Mouse (Mus musculus) forebrain, embryonic 15.5 days (tissue): ENCODE measurements around the gene Cdc42bpg. TPM values are rescaled to one million over a fixed set of nuclear protein-coding genes. Genes with fewer than 3 reads are reported as not detected.

Experiments used
- ATAC-seq: fragments of 200-750 bp; cut with Nextera tagmentation; replicated peaks from 2 replicates; pipeline ENCODE4 v1.8.0; 2017; ENCODE audit warnings: mild to moderate bottlenecking, moderate TSS enrichment, moderate library complexity
- H3K27ac ChIP-seq: fragments of 300-500 bp; sonication (generic); replicated peaks from 2 replicates; pipeline ENCODE4 v1.5.1; 2015; ENCODE audit warnings: mild to moderate bottlenecking, inconsistent platforms
- H3K27me3 ChIP-seq: fragments of 300-500 bp; sonication (generic); 2 replicates; pipeline ENCODE4 v1.6.1; 2015; ENCODE audit warnings: inconsistent platforms
- H3K36me3 ChIP-seq: fragments of 300-500 bp; sonication (generic); 2 replicates; pipeline ENCODE4 v1.6.1; 2015; ENCODE audit warnings: mild to moderate bottlenecking, inconsistent platforms
- H3K4me1 ChIP-seq: fragments of 300-500 bp; sonication (generic); 2 replicates; pipeline ENCODE4 v1.6.1; 2015; ENCODE audit warnings: inconsistent platforms
- H3K4me2 ChIP-seq: fragments of 300-500 bp; sonication (generic); replicated peaks from 2 replicates; pipeline ENCODE4 v1.6.1; 2015; ENCODE audit warnings: mild to moderate bottlenecking, inconsistent platforms
- H3K4me3 ChIP-seq: fragments of 300-500 bp; sonication (generic); 2 replicates; pipeline ENCODE4 v1.5.1; 2015; ENCODE audit warnings: mild to moderate bottlenecking, inconsistent platforms
- H3K9ac ChIP-seq: fragments of 300-500 bp; sonication (generic); replicated peaks from 2 replicates; pipeline ENCODE4 v1.6.1; 2015; ENCODE audit warnings: mild to moderate bottlenecking, inconsistent platforms
- H3K9me3 ChIP-seq: fragments of 300-500 bp; sonication (generic); 2 replicates; pipeline ENCODE4 v1.6.1; 2016; ENCODE audit warnings: inconsistent platforms
- WGBS: fragments of 180-500 bp; shearing (Covaris S2); methylation state at CpG from one replicate; pipeline ENCODE4 v1.1.7; 2015; ENCODE audit warnings: mixed read lengths; 5-methylcytosine and 5-hydroxymethylcytosine counted together
- polyA plus RNA-seq: library from polyadenylated mRNA; unstranded; fragments of >200 nt; fragmentation: Nextera tagmentation; extraction: Ambion mirVana; gene quantifications from 2 replicates; pipeline ENCODE4 v1.2.1, GENCODE M21; 2015

The Cdc42bpg gene
- polyA plus RNA-seq, 1 experiment from 2014 or later = 0.67 TPM

DNA sequence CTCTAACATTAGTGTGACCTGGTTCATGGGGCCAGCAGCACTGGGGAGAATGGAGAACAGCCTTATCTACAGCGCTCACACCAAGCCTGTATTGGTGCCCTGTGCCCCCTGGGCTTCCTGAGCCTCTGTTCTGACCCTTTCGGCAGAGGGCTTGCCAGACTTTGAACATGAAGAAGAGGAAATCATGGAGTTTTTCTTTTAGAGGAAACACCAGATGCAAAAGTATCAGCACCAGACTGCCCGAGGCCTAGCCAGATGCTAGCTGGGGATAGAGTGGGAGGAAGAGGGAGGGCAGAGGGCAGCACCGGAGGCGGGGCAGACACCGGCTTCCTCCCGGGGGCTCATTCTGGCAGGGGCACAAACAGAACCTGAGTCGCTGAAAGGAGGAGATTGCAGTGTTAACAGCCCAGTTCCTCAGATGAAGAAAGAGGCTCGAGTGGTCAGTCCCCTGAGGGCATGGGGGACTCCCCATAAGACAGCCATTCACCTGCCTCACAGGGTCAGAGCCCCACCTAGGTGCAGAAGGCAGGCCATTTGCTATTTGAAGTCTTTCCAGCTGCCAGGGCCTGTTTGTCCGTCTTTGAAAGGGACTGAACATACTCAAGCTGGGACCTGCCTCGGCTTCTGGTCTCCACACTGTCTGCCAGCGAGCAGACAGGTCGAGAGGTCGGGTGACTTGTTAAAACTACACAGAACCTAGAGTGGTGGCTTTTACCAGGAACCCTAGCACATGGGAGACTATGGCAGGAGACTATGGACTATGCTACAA lies 43.1 kb downstream of the Cdc42bpg start:
- 62% methylated on average over 14 of the region's 14 CpGs for WGBS
- Histone ChIP-seq H3K27me3 (no peaks in the 10 kb centered on the region), H3K9ac (no peak overlapping the region), H3K27ac (no peak overlapping the region), H3K36me3 (peaks cover 49% of the 10 kb centered on the region), H3K4me1 (no peaks in the 10 kb centered on the region), H3K4me2 (no peak overlapping the region), H3K4me3 (no peak overlapping the region), H3K9me3 (no peaks in the 10 kb centered on the region)
- ATAC-seq = no peak

DNA sequence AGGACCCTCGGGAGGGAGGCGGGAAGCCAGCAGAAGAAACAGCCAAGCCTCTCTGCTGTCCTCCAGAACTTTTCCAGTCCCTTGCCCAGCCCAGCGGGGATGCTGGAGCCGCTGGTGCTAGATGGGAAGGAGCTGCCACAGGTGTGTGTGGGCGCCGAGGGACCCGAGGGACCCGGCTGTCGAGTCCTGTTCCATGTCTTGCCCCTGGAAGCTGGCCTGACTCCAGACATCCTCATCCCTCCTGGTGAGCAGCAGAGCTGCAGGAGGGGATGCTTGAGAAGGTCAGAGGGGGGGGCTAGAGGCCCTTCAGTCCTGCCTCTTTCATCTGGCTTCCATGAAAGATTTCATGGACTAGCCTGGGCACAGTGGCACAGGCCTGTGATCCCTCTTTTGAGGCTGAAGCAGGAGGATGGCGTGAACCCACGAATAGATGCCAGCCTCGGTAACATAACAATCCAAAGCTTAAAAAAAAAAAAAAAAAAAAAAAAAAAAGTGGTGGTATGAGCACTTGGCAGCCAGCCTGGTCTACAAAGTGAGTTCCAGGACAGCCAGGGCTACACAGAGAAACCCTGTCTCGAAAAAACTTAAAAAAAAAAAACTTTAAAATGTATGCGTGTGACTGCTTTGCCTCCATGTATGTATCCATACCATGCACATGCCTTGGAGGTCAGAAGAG lies 45.3 kb downstream of the Cdc42bpg start:
- ATAC-seq = no peak
- 58% methylated on average over 14 of the region's 14 CpGs for WGBS
- no peaks in the 10 kb centered on the region for H3K9me3 ChIP-seq

DNA sequence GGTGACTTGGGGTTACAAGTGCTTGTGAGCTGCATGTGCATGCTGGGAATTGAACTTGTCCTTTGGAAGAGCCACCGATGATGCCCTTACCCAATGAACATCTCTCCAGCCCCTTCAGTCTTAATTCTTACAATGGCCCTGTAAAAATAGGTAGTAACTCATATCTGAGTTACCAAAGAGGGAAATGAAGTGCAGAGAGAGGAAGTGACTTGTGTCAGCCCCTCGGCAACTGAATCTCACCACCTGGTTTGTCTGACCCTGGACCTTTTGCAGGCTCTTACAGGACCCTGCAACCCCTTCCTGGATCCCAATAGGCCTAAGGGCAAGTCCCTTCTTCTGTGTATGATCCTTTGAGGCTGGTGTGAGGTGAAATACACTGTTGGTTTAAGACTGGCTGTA lies 45.9 kb downstream of the Cdc42bpg start:
- H3K36me3 ChIP-seq = peaks cover 26% of the 10 kb centered on the region
- 89% methylated on average over 2 of the region's 2 CpGs for WGBS
- H3K9me3 ChIP-seq = no peaks in the 10 kb centered on the region
- no peak overlapping the region for H3K27ac ChIP-seq
- H3K27me3 ChIP-seq = no peaks in the 10 kb centered on the region
- no peak overlapping the region for H3K4me2 ChIP-seq
- no peak overlapping the region for H3K9ac ChIP-seq
- no peaks in the 10 kb centered on the region for H3K4me1 ChIP-seq
- H3K4me3 ChIP-seq = no peak overlapping the region
- ATAC-seq = no peak

More for the DNA sequence above, 45.3 kb downstream of the Cdc42bpg start:
- H3K9ac ChIP-seq = no peak overlapping the region
- no peak overlapping the region for H3K4me3 ChIP-seq
- no peaks in the 10 kb centered on the region for H3K4me1 ChIP-seq
- no peak overlapping the region for H3K4me2 ChIP-seq
- peaks cover 32% of the 10 kb centered on the region for H3K36me3 ChIP-seq
- no peaks in the 10 kb centered on the region for H3K27me3 ChIP-seq
- H3K27ac ChIP-seq = no peak overlapping the region

DNA sequence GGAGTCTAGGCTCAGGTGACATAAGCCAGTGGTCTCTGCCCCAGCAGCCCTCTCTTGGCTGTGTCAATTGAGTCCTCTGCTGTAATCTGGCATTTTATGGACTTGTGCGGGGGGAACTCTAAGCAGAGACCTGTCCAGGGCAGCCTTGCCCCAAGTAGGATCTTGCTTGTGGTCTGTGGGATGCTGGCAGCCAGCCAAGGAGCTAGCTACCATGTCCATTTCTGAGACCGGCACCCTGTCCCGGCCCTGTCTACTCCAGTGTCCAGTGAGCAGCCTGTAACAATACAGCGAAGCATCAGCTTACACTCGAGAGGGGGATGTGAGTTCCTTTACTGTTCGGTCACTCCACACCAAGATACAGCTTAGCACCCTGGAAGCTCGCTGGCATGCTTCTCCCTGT lies 47.8 kb downstream of the Cdc42bpg start:
- H3K36me3 ChIP-seq = peaks cover 17% of the 10 kb centered on the region
- ATAC-seq = no peak
- H3K4me3 ChIP-seq = no peak overlapping the region
- no peak overlapping the region for H3K27ac ChIP-seq
- H3K4me2 ChIP-seq = no peak overlapping the region
- H3K9ac ChIP-seq = no peak overlapping the region
- no peaks in the 10 kb centered on the region for H3K27me3 ChIP-seq
- no peaks in the 10 kb centered on the region for H3K9me3 ChIP-seq
- no peaks in the 10 kb centered on the region for H3K4me1 ChIP-seq
- 80% methylated on average over 7 of the region's 7 CpGs for WGBS

DNA sequence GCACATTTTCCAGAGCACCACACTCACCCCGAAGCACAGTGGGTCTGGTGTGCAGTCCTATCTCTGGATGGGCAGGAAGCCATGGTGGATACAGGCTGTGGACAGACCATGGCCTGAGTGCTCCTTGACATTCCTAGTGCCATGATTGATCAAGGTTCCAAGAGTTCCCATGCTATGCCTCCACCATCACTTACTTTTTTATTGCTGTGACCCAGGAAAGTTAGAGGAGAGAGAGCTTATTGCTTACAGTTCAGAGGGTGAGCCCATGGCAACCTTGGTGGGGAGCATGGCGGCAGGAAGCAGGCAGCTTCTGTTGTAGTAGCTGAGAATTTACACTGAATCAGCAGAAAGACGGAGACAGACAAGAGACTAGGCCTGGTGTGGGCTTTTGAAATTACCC lies 55.0 kb downstream of the Cdc42bpg start:
- Histone ChIP-seq H3K9ac (no peak overlapping the region), H3K9me3 (no peaks in the 10 kb centered on the region), H3K4me3 (no peak overlapping the region), H3K4me1 (peaks cover 25% of the 10 kb centered on the region), H3K27ac (no peak overlapping the region), H3K27me3 (no peaks in the 10 kb centered on the region), H3K4me2 (no peak overlapping the region), H3K36me3 (peaks cover 9% of the 10 kb centered on the region)
- 96% methylated on average over 3 of the region's 3 CpGs for WGBS
- ATAC-seq = no peak

DNA sequence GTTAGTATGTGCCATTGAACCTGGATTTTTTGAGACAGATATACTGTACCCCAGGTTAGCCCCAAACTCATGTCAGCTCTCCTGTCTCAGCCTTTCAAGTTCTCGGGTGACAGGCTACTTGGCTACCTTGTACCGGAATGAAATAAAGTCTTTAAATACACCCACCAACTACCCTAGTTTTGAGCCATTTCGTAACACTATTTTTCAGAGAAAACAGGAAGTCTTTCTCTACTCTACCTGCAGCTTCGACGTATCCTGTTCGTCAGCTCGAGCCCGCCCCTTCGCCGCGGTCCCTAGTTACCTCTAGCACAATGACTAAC lies 56.8 kb downstream of the Cdc42bpg start:
- WGBS = under 1% methylated on average over 11 of the region's 11 CpGs

DNA sequence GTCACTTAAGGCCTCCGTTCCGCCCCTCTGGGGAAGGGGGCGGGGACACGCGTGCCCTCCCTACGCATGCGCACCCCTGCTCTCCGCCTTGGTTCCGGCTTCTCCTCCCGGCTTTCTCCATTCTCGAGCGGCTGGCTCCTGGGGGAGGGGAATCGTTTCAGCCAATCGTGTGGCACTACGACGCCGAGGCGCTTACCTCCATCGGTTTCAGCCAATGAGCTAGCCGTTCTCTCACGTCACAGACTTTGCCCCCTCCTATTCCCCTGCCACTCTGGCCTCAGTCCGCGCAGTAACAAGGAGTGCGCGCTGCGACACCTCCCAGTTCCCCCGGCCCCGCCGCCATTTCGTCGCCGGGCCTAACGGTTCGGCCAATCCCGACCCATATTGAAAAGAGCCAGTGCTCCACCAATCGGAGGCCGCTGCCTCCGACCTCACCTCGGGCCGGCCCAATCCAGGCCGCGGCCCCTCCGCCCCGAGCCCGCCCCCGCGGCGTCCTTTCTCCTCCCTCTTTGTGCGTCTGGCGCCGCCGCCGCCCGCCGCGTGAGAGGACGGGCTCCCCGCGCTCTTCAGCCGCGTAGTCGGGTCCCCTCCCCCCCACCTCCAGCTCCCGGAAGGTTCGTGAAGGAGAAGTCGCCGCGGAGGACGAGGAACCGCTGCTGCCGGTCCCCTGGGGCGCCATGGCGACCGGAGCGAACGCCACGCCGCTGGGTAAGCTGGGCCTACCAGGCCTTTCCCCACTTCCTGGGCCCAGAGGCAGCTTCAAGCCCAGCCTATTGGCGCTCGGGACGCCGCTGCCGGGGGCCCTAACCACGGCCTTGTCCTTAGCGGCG lies 57.4 kb downstream of the Cdc42bpg start, which contains the start of gene Sf1:
TSS of gene Sf1 (plus strand) at position 280 of the 830 bp plus-strand sequence.
- peaks cover 44% of the 10 kb centered on the region for H3K4me1 ChIP-seq
- peak within 1 kb of the TSS; percentile 96 for H3K9ac ChIP-seq
- peak within 1 kb of the TSS; percentile 76 for H3K4me2 ChIP-seq
- ATAC-seq = peak; percentile 99
- under 1% methylated on average over 85 of the region's 85 CpGs for WGBS
- H3K27ac ChIP-seq = peak within 1 kb of the TSS; percentile 98
- H3K9me3 ChIP-seq = no peaks in the 10 kb centered on the region
- H3K4me3 ChIP-seq = peak within 1 kb of the TSS; percentile 90
- H3K27me3 ChIP-seq = no peaks in the 10 kb centered on the region
- peaks cover 33% of the 10 kb centered on the region for H3K36me3 ChIP-seq

More for the DNA sequence above, 56.8 kb downstream of the Cdc42bpg start:
- Histone ChIP-seq H3K27me3 (no peaks in the 10 kb centered on the region), H3K9ac (peak overlapping the region; percentile 42), H3K9me3 (no peaks in the 10 kb centered on the region), H3K27ac (peak overlapping the region; percentile 98), H3K36me3 (peaks cover 27% of the 10 kb centered on the region), H3K4me2 (peak overlapping the region; percentile 53), H3K4me3 (peak overlapping the region; percentile 90), H3K4me1 (peaks cover 38% of the 10 kb centered on the region)
- no peak for ATAC-seq

DNA sequence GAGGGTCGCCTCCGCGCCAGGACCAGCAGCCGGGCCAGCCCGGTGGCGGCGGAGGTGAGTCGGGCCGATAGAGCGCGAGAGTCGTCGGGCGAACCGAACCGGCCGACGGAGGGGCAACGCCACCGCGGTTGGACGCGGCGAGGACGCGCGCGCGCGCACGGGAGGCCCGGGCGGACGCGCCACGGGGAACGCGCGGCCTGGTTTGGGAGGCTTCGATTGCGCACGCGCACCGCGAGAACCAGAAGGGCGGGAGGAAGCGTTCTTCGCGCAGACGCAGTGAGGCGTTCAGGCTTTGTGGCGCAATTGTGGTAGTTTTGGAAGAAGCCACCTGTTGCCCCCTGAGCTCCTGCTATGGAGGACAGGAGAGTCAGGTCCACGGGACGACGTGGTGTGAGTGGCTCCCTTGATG lies 58.1 kb downstream of the Cdc42bpg start:
- Histone ChIP-seq H3K4me3 (peak overlapping the region; percentile 90), H3K9ac (peak overlapping the region; percentile 96), H3K27ac (peak overlapping the region; percentile 98), H3K4me1 (peaks cover 44% of the 10 kb centered on the region), H3K4me2 (peak overlapping the region; percentile 76), H3K36me3 (peaks cover 38% of the 10 kb centered on the region), H3K27me3 (no peaks in the 10 kb centered on the region), H3K9me3 (no peaks in the 10 kb centered on the region)
- WGBS = under 1% methylated on average over 55 of the region's 55 CpGs
- peak; percentile 1; the same call in 1 of the 2 replicates for ATAC-seq

DNA sequence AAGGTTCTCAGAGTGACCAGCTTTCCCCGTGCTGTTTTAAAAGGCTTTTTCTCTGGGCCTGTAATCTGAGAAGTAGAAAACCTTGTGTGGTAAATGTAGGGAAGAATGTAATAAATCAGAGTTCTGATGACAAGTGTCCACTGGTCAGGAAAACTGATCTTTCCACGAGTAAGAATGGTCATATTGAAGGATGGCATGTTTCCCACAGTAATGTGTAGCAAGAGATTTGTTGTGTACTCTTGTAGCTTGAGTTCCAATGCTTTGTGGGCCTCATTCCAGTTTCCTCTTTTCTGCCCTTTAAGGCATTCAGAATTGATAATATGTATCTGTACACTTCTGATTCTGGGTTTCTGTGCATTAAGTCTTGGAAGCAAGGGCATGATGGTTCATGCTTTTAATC lies 58.6 kb downstream of the Cdc42bpg start:
- peaks cover 44% of the 10 kb centered on the region for H3K36me3 ChIP-seq
- WGBS = 5% methylated on average over 2 of the region's 2 CpGs
- H3K9me3 ChIP-seq = no peaks in the 10 kb centered on the region
- H3K27me3 ChIP-seq = no peaks in the 10 kb centered on the region
- H3K9ac ChIP-seq = peak overlapping the region; percentile 96
- H3K4me3 ChIP-seq = peak overlapping the region; percentile 90
- no peak for ATAC-seq
- H3K4me1 ChIP-seq = peaks cover 44% of the 10 kb centered on the region
- H3K27ac ChIP-seq = no peak overlapping the region
- peak overlapping the region; percentile 76 for H3K4me2 ChIP-seq

DNA sequence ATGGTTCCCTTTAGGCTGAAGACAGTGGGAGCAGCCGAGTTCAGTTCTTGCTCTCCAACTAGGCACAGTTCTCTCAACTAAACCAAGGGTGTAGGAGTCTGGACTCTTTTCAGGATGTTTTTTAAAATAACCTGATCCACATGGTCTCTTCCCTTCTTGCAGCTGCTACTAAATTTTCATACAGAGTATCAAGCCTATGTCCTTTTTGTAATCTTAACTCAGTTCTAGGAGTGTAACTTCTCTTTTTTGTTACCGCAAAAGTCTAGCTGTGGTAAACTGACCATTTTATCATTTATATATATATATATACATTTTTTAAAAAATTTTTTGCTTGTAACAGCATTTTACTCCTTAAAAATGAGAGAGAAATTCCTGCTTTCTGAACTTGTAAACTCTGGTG lies 63.9 kb downstream of the Cdc42bpg start:
- Histone ChIP-seq H3K9ac (no peak overlapping the region), H3K4me3 (no peak overlapping the region), H3K4me1 (peaks cover 30% of the 10 kb centered on the region), H3K27me3 (no peaks in the 10 kb centered on the region), H3K9me3 (no peaks in the 10 kb centered on the region), H3K4me2 (no peak overlapping the region), H3K27ac (no peak overlapping the region), H3K36me3 (peaks cover 96% of the 10 kb centered on the region)
- 86% methylated on average over 2 of the region's 2 CpGs for WGBS
- no peak for ATAC-seq

DNA sequence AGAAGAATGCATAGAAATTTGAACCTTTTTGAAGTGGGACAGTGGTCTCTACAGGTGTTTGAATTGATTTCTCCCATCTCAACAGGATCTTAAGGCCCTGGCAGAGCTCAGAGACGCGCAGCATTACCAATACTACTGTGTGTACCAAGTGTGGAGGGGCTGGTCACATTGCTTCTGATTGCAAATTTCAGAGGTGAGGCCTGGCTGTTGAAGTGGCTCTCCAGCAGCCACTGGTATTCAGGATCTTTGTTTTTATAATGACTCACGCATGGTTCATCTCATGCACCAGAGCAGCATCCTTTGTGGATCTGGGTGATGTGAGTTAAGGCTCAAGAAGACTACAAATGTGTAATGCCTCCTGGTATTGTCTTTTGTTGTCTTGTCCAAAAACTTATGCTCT lies 66.2 kb downstream of the Cdc42bpg start:
- H3K9ac ChIP-seq = no peak overlapping the region
- H3K4me1 ChIP-seq = peaks cover 11% of the 10 kb centered on the region
- 92% methylated on average over 3 of the region's 3 CpGs for WGBS
- no peak overlapping the region for H3K4me3 ChIP-seq
- H3K4me2 ChIP-seq = no peak overlapping the region
- peaks cover 98% of the 10 kb centered on the region for H3K36me3 ChIP-seq
- H3K27ac ChIP-seq = no peak overlapping the region
- no peaks in the 10 kb centered on the region for H3K27me3 ChIP-seq
- no peaks in the 10 kb centered on the region for H3K9me3 ChIP-seq
- no peak for ATAC-seq
